Mouse (Mus musculus) heart, adult 18-20 months (tissue): ENCODE measurements at regions not wholly inside any gene's neighbourhood (a gene's known extent, or its start where the extent isn't known, plus 50 kb on each side); places are given as distances from the start of the nearest gene placed in this dataset.

Experiments
- DNase-seq, 2 experiments: peaks; one replicate each; pipeline ENCODE4 v3.0.0; 2021 to 2022; ENCODE audit warnings: mixed read lengths in 1 of 2

GRCm38 (mm10) chrX:70261360-70261759 is 103.5 kb downstream of the Ids start:
- DNase-seq: peak; percentile 7 to 13

GRCm38 (mm10) chrX:70216011-70216410 is 148.9 kb downstream of the Ids start:
- DNase-seq: no peak

- DNase-seq: no peak
Measured at GRCm38 (mm10) chrX:70184427-70185090, 180.3 kb downstream of the Ids start.

GRCm38 (mm10) chrX:70169737-70170136 is 195.1 kb downstream of the Ids start:
- DNase-seq: no peak

- DNase-seq: peak in 1 of 2 experiments; percentile 17
Measured at GRCm38 (mm10) chrX:70161011-70161410, 203.9 kb downstream of the Ids start.
